Mouse (Mus musculus) G1E (cell line): Measurements from ENCODE around the gene Insl6. TPM values are rescaled to one million over a fixed set of nuclear protein-coding genes. Genes with fewer than 3 reads are reported as not detected.

Experiments used
- ATAC-seq: 2 replicates; pipeline ENCODE4 v1.8.0; 2016; ENCODE audit warnings: mild to moderate bottlenecking; ENCODE audit not compliant: insufficient number of reproducible peaks, poor library complexity, low FRiP score, severe bottlenecking; ENCODE audit errors: extremely low read depth
- DNase-seq: peaks from one replicate; pipeline ENCODE4 v3.0.0; 2012; ENCODE audit warnings: low spot score
- H3K27me3 ChIP-seq: 2 replicates; pipeline ENCODE4 v1.6.1; 2012; ENCODE audit warnings: mild to moderate bottlenecking, low read length, inconsistent platforms; ENCODE audit not compliant: insufficient read depth
- H3K36me3 ChIP-seq: replicated peaks from 2 replicates; pipeline ENCODE3; 2012; ENCODE audit warnings: mild to moderate bottlenecking, inconsistent platforms
- H3K4me1 ChIP-seq: 2 replicates; pipeline ENCODE4 v1.6.1; 2012; ENCODE audit warnings: low read depth, low read length, inconsistent platforms, mixed read lengths; ENCODE audit not compliant: insufficient read depth
- H3K4me3 ChIP-seq: 2 replicates; pipeline ENCODE4 v1.5.1; 2012; ENCODE audit warnings: low read depth, mild to moderate bottlenecking, inconsistent platforms, low read length, moderate library complexity, mixed read lengths
- H3K9me3 ChIP-seq: replicated peaks from 2 replicates; pipeline ENCODE4 v1.6.1; 2012; ENCODE audit warnings: inconsistent platforms
- CTCF ChIP-seq: IDR thresholded peaks from 2 replicates; pipeline ENCODE4 v1.5.1; 2012; ENCODE audit warnings: low read depth, low read length, inconsistent platforms, mixed read lengths
- GATA1 ChIP-seq: IDR thresholded peaks from 2 replicates; pipeline ENCODE4 v1.6.1; 2012; ENCODE audit warnings: borderline replicate concordance, low read length, inconsistent platforms, mixed read lengths
- GATA2 ChIP-seq: IDR thresholded peaks from 2 replicates; pipeline ENCODE4 v1.6.1; 2012; ENCODE audit warnings: low read depth, low read length, inconsistent platforms, borderline replicate concordance
- POLR2AphosphoS5 ChIP-seq: IDR thresholded peaks from 2 replicates; pipeline ENCODE4 v1.6.1; 2012; ENCODE audit warnings: low read depth, low read length, inconsistent platforms; ENCODE audit not compliant: insufficient replicate concordance
- TAL1 ChIP-seq: conservative IDR thresholded peaks from 2 replicates; pipeline ENCODE4 v1.6.1; 2012; ENCODE audit warnings: low read depth, low read length, inconsistent platforms, mixed read lengths
- polyA plus RNA-seq: library from polyadenylated mRNA; stranded (reverse); fragments of >175 nt; gene quantifications from 2 replicates; pipeline ENCODE4 v1.2.3, GENCODE M21; 2012
- total RNA-seq, 2 experiments: library from RNA; stranded (forward) in 1 of 2; stranded (reverse) in 1 of 2; fragments of 200-1000 nt in 1 of 2; fragments of >200 nt in 1 of 2; fragmentation: Nextera tagmentation in 1 of 2; gene quantifications; 2 replicates each; pipeline ENCODE4 v1.2.3; 2014 to 2017

Gene Insl6
- total and polyA plus RNA-seq, 3 experiments: 0.35 to 4.2 TPM; not detected in 1

DNA sequence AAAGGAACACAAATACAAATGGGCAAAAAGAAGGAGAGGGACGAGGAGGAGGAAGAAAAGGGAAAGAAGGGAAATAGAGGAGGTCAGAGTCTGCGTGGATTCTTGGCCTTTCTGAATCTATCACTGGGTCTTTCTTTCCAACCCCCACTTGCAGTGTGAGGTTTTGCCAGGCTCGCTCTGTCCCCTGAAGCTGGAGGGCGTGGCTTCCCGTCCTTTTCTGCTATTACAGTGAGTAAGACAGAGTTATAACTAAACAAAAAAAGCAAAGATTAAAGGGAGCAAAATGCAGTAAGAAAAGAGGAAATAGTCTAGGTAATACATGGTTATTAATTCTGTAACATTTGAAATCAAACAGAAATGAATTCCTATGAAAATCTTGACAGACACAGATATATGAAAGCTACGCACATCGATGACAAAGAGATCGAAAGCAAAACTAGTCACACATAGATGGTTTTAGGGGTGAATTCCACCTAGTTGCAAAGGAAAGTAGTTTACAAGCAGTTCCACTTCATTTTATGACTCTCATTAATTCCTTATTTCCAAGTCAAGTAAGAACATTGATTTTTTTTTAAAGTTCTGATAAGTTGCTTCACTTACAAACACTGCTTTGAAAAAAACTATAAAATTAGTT, 1.6 kb downstream of the Insl6 start:
- ATAC-seq (no peak), DNase-seq (no peak)
- no peaks in the 10 kb centered on the region for H3K36me3 ChIP-seq
- H3K9me3 ChIP-seq: no peaks in the 10 kb centered on the region
- no peak overlapping the region for H3K4me3 ChIP-seq
- peaks cover 20% of the 10 kb centered on the region for H3K4me1 ChIP-seq
- TF ChIP-seq POLR2AphosphoS5: no peak
- TF ChIP-seq CTCF: no peak
- no peak for TF ChIP-seq GATA1
- no peak for TF ChIP-seq GATA2
- TF ChIP-seq TAL1: no peak
- H3K27me3 ChIP-seq: no peaks in the 10 kb centered on the region

DNA sequence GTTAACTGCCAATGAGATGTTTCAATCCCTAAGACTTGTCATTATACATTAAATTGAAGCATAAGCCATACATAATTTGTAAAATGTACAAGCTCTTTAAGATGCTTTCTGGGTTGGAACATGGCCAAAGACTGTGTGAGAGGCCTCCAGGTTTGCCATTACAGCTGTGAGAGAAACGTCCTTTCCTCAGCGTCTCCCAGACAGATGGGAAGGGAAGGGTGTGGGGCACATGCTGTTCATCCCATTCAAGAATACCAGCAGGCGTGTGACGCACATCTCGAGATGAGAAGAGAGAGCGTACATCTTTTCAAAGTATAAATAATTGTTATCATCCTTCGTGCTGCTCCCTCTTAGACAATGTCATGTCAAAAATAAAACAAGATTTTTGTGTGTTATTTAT, 12.5 kb downstream of the Insl6 start:
- peaks cover 43% of the 10 kb centered on the region for H3K36me3 ChIP-seq

GRCm38 (mm10) chr19:29311791-29312190, 13.4 kb downstream of the Insl6 start:
- Histone ChIP-seq H3K4me3 (no peak overlapping the region), H3K27me3 (no peaks in the 10 kb centered on the region), H3K9me3 (no peaks in the 10 kb centered on the region; the same call in 1 of the 2 replicates), H3K36me3 (peaks cover 48% of the 10 kb centered on the region), H3K4me1 (no peaks in the 10 kb centered on the region)
- ATAC-seq: no peak
- no peak for TF ChIP-seq POLR2AphosphoS5
- TF ChIP-seq GATA1: no peak
- TF ChIP-seq TAL1: no peak
- no peak for TF ChIP-seq CTCF
- TF ChIP-seq GATA2: no peak
- no peak for DNase-seq

More for the DNA sequence above, 12.5 kb downstream of the Insl6 start:
- DNase-seq: no peak
- TF ChIP-seq CTCF: no peak
- no peak for TF ChIP-seq POLR2AphosphoS5
- no peak for TF ChIP-seq GATA2
- no peak for TF ChIP-seq TAL1
- no peak for TF ChIP-seq GATA1
- no peak for ATAC-seq
- H3K4me3 ChIP-seq: no peak overlapping the region
- H3K27me3 ChIP-seq: no peaks in the 10 kb centered on the region
- H3K4me1 ChIP-seq: no peaks in the 10 kb centered on the region
- H3K9me3 ChIP-seq: no peaks in the 10 kb centered on the region; the same call in 1 of the 2 replicates

GRCm38 (mm10) chr19:29308832-29309231, 16.3 kb downstream of the Insl6 start:
- no peaks in the 10 kb centered on the region for H3K9me3 ChIP-seq
- peaks cover 60% of the 10 kb centered on the region for H3K36me3 ChIP-seq
- TF ChIP-seq GATA2: no peak
- no peaks in the 10 kb centered on the region for H3K27me3 ChIP-seq
- H3K4me1 ChIP-seq: no peaks in the 10 kb centered on the region
- ATAC-seq (no peak), DNase-seq (no peak)
- H3K4me3 ChIP-seq: no peak overlapping the region

DNA sequence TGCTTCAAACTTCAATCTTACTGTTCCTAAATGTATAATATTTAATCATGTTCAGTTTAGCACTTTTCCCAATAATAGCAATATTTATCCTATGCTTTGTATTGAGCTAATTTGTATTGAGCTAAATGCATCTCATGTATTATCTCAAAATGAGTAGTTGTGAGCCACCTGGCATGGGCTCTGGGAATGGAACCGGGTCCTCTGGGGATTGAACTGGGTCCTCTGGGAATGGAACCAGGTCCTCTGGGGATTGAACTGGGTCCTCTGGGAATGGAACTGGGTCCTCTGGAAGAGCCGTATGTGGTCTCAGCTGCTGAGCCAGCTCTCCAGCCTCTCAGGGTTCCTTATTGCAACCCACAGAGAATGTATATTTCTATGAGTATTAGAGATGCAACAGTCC, 23.0 kb downstream of the Insl6 start:
- Histone ChIP-seq H3K27me3 (no peaks in the 10 kb centered on the region), H3K4me1 (no peaks in the 10 kb centered on the region), H3K9me3 (no peaks in the 10 kb centered on the region), H3K4me3 (no peak overlapping the region), H3K36me3 (peaks cover 74% of the 10 kb centered on the region)
- ATAC-seq (no peak), DNase-seq (no peak)
- TF ChIP-seq GATA2: no peak

- no peaks in the 10 kb centered on the region for H3K27me3 ChIP-seq
These were observed 24.2 kb downstream of the Insl6 start for GRCm38 (mm10) chr19:29300919-29301318.

GRCm38 (mm10) chr19:29297366-29297765, 27.8 kb downstream of the Insl6 start:
- TF ChIP-seq GATA2: no peak
- TF ChIP-seq TAL1: no peak
- no peak for TF ChIP-seq POLR2AphosphoS5
- TF ChIP-seq CTCF: no peak
- TF ChIP-seq GATA1: no peak
- Histone ChIP-seq H3K4me1 (no peaks in the 10 kb centered on the region), H3K4me3 (no peak overlapping the region), H3K27me3 (no peaks in the 10 kb centered on the region), H3K9me3 (no peaks in the 10 kb centered on the region), H3K36me3 (peaks cover 79% of the 10 kb centered on the region)
- DNase-seq (no peak), ATAC-seq (no peak)

More at GRCm38 (mm10) chr19:29300919-29301318, 24.2 kb downstream of the Insl6 start:
- no peak for DNase-seq
- no peak for ATAC-seq
- Histone ChIP-seq H3K4me3 (no peak overlapping the region), H3K9me3 (no peaks in the 10 kb centered on the region), H3K36me3 (peaks cover 76% of the 10 kb centered on the region), H3K4me1 (no peaks in the 10 kb centered on the region)
- no peak for TF ChIP-seq GATA2
- no peak for TF ChIP-seq POLR2AphosphoS5
- TF ChIP-seq TAL1: no peak
- TF ChIP-seq CTCF: no peak
- TF ChIP-seq GATA1: no peak
